Mouse (Mus musculus): ENCODE results near the gene Adam30.

Gene Adam30

DNA sequence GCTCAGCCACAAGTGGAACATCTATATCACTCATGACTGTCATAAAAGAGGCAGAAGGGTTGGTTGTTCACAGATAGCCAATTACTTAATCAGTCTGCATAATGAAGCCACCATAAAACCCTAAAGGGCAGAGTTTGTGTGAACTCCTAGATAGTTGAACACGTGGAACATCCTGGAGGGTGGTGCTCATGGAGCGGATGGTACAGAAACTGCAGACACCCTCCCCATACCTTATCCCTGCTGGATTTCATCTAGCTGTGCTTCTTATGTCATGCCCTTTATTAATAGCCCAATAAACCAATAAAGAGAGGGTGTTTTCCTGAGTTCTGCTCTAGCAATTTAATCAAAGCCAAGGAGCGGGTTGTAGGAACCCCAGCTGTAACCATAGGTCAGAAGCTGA is 27.3 kb downstream of the Adam30 start:
- no peak for DNase-seq

DNA sequence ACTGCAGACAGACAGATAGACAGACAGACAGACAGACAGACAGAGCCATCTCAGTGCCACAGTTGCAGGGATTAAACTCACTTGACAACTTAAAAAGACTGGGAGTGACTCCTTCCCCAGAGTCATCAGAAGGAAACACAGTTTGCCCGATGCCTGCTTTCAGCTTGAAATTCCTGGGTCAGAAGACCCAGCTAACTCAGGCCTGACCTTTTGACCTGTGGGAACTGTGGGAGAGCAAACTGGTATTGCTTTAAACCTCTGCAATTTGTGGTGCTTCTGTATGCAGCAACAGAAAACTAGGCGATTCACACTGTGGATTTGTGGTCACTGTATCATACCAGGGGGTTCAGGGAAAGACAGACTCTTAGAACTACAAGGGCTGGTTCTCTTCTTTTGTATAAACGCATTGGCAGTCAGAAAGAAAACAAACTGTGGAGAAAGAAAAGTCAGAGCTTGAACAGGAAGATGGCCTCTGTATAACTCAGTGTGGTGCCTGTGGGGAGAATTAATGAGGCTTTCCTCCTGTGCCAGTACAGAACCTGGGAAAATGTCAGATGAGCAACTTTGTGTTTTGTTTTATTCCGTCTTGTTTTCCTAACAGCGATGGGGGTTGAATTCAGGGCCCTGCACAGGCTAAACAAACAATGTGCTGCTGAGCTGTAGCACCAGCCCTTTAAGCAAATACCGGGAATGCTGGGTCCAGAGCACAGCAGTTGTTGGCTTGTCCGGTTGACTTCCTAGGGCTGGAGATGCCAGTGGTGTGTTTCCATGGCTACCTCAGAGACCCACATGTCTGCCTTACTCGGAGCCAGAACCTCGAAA is 37.5 kb downstream of the Adam30 start:
- DNase-seq: peak; percentile 10

DNA sequence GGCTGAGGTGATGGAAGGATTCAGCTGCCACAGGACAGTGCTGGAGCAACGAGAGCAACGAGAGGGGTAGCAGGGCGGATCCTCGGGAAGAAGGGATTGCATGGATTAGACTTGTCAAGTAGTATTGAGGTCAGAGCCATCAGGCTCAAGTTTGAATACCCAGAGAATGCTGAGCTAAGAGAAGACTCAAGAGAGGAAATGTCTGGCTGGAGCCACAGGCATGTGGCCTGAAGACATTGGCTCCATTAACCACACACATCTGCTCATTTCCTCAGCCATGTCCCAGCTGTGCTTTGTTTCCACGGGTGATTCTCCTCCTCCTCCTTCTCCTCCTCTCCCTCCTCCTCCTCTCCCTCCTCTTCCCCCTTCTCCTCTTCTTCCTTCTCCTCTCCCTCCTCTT is 39.3 kb downstream of the Adam30 start:
- no peak for DNase-seq

DNA sequence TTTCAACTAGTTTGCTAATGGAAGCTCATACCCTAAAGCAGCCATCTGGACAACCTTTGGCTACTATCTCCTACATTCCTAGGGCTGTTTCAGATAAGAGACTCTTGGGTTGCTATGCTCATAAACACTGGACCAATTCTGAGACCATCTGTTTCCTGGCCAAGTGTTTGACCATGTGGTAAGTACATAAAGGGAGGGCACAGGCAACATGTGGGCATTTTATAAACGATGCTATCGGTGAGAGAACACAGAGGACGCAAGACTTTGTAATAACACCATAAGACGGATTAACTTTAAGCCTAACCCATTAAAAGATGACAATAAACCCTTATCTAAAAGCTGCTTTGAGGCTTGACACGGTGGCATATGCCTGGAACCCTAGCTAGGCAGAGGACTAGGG is 42.9 kb downstream of the Adam30 start:
- DNase-seq: no peak

DNA sequence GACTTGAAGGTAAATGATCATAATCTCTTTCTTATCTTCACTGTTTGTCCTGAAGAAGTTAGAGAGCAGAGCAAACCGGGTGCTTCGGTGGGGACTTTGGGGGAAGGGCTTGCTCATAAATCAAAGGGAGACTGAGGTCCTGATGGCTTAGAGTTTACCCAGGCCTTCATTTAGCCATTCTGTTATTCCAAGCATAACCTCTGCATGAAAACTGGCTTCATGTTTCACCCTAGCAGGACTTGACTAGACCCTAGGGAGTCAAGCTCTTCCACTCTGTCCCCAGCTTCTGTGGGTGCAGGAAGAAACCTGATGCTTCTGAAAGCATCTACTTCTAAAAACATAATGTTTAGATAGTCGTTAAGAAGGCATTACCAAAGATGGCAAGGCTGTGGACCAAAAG is 46.5 kb downstream of the Adam30 start:
- no peak for DNase-seq

DNA sequence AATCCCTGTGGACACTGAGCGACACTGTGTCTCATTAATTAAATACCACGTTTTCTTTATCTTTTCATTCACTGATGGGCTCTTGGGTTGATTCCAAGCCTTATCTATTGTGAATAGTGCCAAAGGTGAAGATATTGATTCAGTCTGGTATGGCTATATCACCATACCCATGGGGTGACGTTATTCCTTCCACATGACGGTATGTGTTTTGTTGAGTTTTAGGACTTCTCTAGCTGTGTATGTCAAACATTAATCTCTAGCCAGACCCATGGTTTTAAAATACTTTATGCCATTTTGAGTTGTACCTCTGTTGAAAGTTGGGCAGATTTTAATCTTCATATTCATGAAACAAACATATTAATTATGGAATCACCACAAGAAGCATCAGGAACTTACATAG is 48.7 kb downstream of the Adam30 start:
- DNase-seq: no peak

DNA sequence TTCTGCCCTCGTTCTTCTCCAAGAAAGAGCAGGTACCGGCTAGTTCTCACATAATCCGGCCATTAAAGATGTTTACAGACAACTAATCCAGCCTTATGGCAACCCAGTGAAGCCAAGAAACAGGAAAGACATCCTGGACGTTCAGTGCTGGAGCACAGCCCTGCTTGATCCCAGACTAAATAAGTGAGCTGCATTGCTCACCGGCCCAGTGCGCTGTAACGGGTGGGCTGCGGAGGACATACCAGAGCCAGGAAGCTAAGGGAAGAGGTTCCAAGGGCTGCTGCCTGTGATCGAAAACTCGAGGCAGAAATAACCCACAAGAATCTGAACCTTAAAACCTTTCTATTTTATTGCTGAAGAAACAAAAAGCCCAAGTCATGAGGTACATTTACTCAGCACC is 50.4 kb downstream of the Adam30 start:
- DNase-seq: no peak

DNA sequence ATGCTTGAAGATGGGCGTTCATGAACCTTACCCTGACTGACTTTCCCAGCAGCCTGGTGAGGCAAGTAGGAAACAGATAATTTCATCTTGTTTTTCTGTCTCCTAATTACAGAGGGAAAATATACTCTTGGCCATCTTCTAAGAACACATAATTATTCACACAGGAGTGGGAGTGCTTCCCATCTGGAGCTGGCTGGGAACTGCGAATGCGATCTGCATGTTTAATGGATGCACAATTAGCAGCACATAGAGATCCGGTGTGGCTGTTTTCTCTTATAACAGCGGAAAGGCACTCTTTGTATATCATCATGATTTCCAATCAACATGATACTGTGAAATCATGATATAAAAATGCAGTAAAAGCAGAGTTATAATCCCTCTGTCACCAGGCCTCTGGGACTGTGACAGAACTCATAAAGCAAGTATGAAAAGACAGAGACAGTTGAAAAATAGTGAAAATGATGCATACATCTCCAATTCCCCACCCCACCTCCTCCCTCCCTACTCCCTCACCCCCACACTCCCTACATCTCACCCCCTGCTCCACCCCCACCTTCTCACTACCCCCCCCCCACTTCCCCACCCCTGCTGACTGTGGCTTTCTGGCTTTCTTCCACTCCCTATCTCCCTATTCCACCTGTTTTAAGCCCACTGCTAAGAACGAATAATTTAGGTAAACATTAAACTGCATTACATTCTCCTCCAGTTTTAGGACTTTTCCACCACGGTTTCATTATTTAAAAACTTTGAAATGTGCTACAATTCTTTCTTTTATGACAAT is 51.1 kb downstream of the Adam30 start:
- DNase-seq: peak; percentile 92
